Mouse (Mus musculus): ENCODE measurements around the gene Taok3. TPM values are rescaled to one million over a fixed set of nuclear protein-coding genes. Genes with fewer than 3 reads are reported as not detected.

Gene Taok3
- total RNA-seq, 2 experiments from 2014 or later = 46.1 to 84.9 TPM

DNA sequence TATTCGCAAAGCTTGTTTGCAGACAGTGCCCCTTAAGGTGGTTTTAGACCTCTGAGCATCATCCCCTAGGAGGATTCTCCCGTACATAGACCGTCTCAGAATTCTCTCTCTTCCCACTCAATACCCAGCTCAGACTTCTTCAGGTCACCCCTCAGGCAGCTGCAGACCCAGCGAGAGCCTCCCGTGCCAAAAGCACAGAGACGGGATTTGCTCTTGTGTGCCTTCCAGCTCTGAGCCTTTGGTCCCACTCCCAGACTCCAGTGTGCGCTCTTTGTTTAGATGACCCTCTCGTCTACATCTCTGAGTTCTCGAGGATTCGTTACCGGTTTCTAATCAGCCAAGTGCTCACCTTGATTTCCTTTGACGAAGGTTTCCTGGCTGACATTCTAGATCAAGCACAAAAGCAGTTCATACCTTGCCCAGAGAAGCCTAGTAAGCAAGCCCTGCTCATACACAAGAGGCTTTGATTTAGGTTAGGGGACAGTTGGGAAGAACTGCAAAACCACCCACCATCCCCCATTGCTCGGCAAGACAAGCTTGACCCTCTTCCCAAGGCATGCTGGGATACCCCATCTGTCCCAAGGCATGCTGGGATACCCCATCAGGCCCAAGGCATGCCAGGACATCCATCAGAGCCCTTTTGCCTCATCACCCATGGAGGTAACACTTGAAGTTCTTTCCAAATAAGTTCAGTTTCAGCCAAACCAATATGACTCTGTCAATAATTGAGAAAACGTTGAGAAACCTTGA lies 48.6 kb downstream of the Taok3 start:
- ATAC-seq (replicated peaks; ENCODE audit: poor library complexity, severe bottlenecking) = no peak

GRCm38 (mm10) chr5:117174057-117174456 lies 54.1 kb downstream of the Taok3 start:
- no peak for ATAC-seq (replicated peaks; ENCODE audit: poor library complexity, severe bottlenecking)

- no peak for ATAC-seq (replicated peaks; ENCODE audit: poor library complexity, severe bottlenecking)
Measured at GRCm38 (mm10) chr5:117175896-117176295, 56.0 kb downstream of the Taok3 start.

- ATAC-seq (replicated peaks; ENCODE audit: poor library complexity, severe bottlenecking) = no peak
Measured at GRCm38 (mm10) chr5:117178079-117178478, 58.1 kb downstream of the Taok3 start.

GRCm38 (mm10) chr5:117178486-117178885 lies 58.6 kb downstream of the Taok3 start:
- ATAC-seq (replicated peaks; ENCODE audit: poor library complexity, severe bottlenecking) = no peak

GRCm38 (mm10) chr5:117181921-117182320 lies 62.0 kb downstream of the Taok3 start:
- peak; percentile 42 for ATAC-seq (replicated peaks; ENCODE audit: poor library complexity, severe bottlenecking)

DNA sequence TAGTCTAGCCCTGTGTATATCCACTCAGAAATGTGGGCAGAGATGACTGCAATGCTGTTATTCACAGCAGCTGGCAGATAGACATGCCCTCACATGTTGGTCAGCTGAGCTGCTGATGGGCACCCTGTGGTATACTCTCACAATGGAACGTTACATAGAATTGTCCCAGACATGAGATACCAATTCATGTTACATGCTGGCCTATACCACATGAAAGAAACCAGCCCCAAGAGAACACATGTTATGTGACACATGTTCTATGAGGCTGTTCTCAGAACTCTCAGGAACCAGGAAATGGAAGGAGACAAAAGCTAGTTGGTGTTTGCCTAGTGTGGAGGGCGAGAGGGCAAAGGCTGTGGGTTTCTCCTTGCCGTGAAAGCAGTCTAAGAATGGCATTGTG lies 62.5 kb downstream of the Taok3 start:
- no peak for ATAC-seq (replicated peaks; ENCODE audit: poor library complexity, severe bottlenecking)

DNA sequence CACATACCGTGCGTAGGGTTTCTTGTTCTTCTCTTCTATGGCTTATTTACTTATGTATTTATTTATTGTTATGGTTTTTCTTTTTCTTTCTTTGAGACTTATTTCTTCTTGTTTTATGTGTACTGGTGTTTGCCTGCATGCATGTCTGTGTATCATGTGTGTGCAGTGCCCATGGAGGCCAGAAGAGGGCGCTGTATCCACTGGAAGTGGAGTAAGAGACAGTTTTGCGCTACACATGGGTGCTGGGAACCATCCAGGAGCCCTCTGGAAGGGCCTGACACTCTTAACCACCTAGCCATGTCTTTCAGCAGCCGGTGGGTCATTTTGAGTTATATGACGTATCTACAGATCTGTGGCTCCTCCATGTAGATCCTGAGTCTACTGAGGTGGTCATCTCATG lies 64.9 kb downstream of the Taok3 start:
- no peak for ATAC-seq (replicated peaks; ENCODE audit: poor library complexity, severe bottlenecking)

- ATAC-seq (replicated peaks; ENCODE audit: poor library complexity, severe bottlenecking) = no peak
Measured at GRCm38 (mm10) chr5:117185673-117186072, 65.7 kb downstream of the Taok3 start.

- ATAC-seq (replicated peaks; ENCODE audit: poor library complexity, severe bottlenecking) = no peak
Measured at GRCm38 (mm10) chr5:117192061-117192460, 72.1 kb downstream of the Taok3 start.

DNA sequence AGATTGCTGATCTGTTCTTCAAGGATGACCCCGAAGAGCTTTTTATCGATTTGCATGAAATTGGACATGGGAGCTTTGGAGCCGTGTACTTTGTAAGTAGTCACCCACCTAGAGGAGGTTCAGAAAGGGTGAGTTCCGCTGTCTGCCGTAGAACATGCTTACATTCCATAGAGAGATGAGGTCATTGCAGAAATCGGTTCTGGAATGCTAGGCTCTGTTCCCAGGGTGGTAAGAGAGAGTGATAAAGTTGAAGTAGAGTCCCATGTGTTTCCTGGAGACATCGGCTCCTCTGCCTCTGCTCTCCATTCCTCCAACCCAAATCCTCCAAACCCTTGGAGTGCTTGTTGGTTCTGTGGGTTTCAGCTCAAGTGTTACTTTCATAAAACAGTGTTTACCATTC lies 73.8 kb downstream of the Taok3 start:
- no peak for ATAC-seq (replicated peaks; ENCODE audit: poor library complexity, severe bottlenecking)

GRCm38 (mm10) chr5:117194672-117195071 lies 74.7 kb downstream of the Taok3 start:
- ATAC-seq (replicated peaks; ENCODE audit: poor library complexity, severe bottlenecking) = no peak

- no peak for ATAC-seq (replicated peaks; ENCODE audit: poor library complexity, severe bottlenecking)
Measured at GRCm38 (mm10) chr5:117196551-117196950, 76.6 kb downstream of the Taok3 start.

GRCm38 (mm10) chr5:117198390-117198789 lies 78.5 kb downstream of the Taok3 start:
- ATAC-seq (replicated peaks; ENCODE audit: poor library complexity, severe bottlenecking) = no peak

DNA sequence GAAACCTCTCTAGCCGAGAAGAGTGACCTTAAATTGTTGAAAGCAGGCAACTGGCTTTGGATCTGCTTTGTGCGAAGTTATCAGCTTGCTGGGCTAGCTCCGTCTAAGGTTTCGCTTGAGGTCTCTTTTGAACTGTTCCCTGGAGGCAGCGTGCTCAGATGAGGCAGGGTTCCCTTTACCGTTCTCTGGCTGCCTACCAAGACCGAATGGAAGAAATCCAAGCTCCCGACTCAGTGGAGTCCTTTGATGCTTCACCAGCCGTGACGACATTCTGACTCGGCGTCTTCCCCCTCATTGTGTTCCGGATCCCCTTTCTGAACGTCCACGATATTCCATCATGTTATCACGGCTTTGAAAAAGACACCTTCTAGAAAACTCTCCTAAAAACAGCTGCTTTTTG lies 87.4 kb downstream of the Taok3 start:
- ATAC-seq (replicated peaks; ENCODE audit: poor library complexity, severe bottlenecking) = no peak

- ATAC-seq (replicated peaks; ENCODE audit: poor library complexity, severe bottlenecking) = no peak
Measured at GRCm38 (mm10) chr5:117214016-117214415, 94.1 kb downstream of the Taok3 start.

- ATAC-seq (replicated peaks; ENCODE audit: poor library complexity, severe bottlenecking) = no peak
Measured at GRCm38 (mm10) chr5:117231059-117231458, 111.1 kb downstream of the Taok3 start.

DNA sequence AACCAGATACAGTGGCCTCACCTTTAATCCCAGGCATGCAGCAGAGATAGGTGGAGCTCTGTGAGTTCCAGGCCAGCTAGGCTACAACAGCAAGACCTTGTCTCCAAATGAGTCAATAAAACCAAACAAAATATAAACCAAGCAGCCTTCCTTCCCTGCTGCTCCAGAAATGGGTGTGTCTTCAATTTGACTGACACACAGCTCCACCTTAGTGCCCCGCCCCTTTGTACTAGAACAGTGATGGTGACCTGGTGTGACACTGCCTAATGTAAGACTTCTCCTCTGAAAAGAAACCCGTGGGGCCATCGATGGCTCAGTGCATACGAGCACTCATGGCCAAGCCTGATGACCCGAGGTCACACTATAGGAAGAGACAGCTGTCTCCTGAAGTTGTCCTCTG lies 116.6 kb downstream of the Taok3 start:
- ATAC-seq (replicated peaks; ENCODE audit: poor library complexity, severe bottlenecking) = no peak

- no peak for ATAC-seq (replicated peaks; ENCODE audit: poor library complexity, severe bottlenecking)
Measured at GRCm38 (mm10) chr5:117239106-117239505, 119.2 kb downstream of the Taok3 start.

GRCm38 (mm10) chr5:117240321-117240731 lies 120.4 kb downstream of the Taok3 start:
- no peak for ATAC-seq (replicated peaks; ENCODE audit: poor library complexity, severe bottlenecking)

- no peak for ATAC-seq (replicated peaks; ENCODE audit: poor library complexity, severe bottlenecking)
Measured at GRCm38 (mm10) chr5:117240761-117241322, 120.9 kb downstream of the Taok3 start.

- ATAC-seq (replicated peaks; ENCODE audit: poor library complexity, severe bottlenecking) = no peak
Measured at GRCm38 (mm10) chr5:117241935-117242531, 122.1 kb downstream of the Taok3 start.
